Mouse (Mus musculus) lung, adult 2 months (tissue): ENCODE data around the gene 4930402H24Rik. TPM values are rescaled to one million over a fixed set of nuclear protein-coding genes. Genes with fewer than 3 reads are reported as not detected.

ENCODE experiments used
- DNase-seq: peaks from one replicate; pipeline ENCODE4 v3.0.0; 2022
- H3K4me1 ChIP-seq: fragments of 200-500 bp; 2 replicates; pipeline ENCODE4 v1.6.1; 2011; ENCODE audit warnings: low read length; ENCODE audit not compliant: control insufficient read depth, insufficient read depth
- H3K4me3 ChIP-seq: fragments of 200-500 bp; replicated peaks from 2 replicates; pipeline ENCODE3; 2011; ENCODE audit warnings: low read depth, mild to moderate bottlenecking, control low read depth, low read length; ENCODE audit errors: extremely low read depth
- CTCF ChIP-seq: fragments of 200-500 bp; IDR thresholded peaks from 2 replicates; pipeline ENCODE4 v1.5.1; 2011; ENCODE audit warnings: mild to moderate bottlenecking, low read length, control low read depth; ENCODE audit not compliant: insufficient read depth
- POLR2A ChIP-seq: fragments of 200-500 bp; IDR thresholded peaks from 2 replicates; pipeline ENCODE4 v1.6.1; 2011; ENCODE audit warnings: low read depth, mild to moderate bottlenecking, control low read depth, low read length, borderline replicate concordance; ENCODE audit errors: extremely low read depth
- WGBS: fragments of 180-500 bp; shearing (Covaris S2); methylation state at CpG from one replicate; pipeline ENCODE4 v1.1.7; 2018; 5-methylcytosine and 5-hydroxymethylcytosine counted together
- polyA plus RNA-seq: library from polyadenylated mRNA; depleted of rRNA; stranded (reverse); fragments of >200 nt; gene quantifications from 2 replicates; pipeline ENCODE4 v1.2.3, GENCODE M21; 2012; rRNA removed

Gene 4930402H24Rik
- 51.6 and 55.9 TPM in 2 replicates for polyA plus RNA-seq

DNA sequence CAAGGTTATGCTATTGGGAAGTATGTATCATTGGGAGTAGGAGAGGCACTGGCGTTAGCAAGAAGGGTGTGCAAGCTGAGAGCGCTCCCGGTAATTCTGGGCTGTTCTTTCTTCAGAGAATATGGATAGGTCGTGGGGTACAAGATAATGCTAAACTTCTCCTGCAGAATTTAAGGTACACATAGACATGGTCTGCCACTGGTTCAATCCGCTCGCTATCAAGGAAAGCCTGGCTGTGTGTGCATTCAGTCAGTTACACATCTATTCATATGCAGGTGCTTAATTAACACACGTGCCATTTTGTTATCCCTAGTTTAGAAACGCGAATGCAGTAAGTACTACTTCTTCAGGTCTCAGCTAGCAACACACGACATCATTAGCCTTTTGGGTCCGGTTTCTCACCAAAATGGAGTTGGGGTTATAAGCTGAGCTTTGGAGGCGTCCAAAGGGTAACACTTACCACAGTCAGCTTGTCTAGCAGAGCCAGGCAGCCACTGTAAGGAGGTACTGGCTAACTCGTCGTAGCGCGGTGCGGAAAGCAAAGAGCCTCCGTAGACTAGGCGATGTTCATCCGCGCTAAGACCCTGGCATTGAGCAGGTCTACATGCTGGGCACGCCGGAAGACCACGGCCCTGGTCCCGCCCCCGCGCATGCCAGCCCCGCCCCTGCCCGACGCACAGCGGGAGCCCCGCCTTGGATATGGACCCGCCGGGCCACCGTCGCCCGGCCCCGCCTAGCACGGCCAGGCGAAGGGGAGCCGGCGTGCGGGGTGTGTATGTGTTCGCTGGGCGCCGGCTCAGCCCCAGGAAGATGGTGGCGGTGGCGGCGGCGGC, at the start of gene 4930402H24Rik, which contains the start of gene Atrn:
Gene 4930402H24Rik, minus strand, starts transcription at position 656 of the 833 bp plus-strand sequence.
Gene Atrn, plus strand, starts transcription at position 745 of the 833 bp plus-strand sequence.
- TF ChIP-seq CTCF, result no peak
- TF ChIP-seq POLR2A, result peak; percentile 81; the same call in 1 of the 2 replicates
- H3K4me3 ChIP-seq, result peak within 1 kb of the TSS; percentile 100
- DNase-seq, result peak; percentile 89
- 4% methylated on average over 50 of the region's 50 CpGs for WGBS
- peaks cover 5% of the 10 kb centered on the region; the same call in 1 of the 2 replicates for H3K4me1 ChIP-seq

DNA sequence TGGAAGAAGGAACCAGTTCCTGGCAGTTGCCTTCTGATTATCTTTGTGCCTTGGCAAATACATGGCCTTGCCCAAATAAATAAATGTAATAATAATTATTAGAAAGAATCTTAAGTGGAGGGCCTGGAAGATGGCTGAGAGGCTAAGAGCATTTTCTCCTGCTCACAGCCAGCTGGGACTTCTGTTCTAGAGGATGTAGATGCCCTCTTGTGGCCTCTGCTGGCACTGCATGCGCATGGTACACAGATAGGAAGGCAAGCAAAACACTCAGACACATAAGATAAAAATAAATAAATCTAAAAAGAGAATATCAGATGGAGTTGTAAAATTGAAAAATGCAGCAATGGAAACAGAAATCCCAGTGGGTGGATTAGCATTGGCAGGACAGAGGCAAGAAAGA, 44.3 kb upstream of the 4930402H24Rik start:
- Histone ChIP-seq H3K4me1 (no peaks in the 10 kb centered on the region), H3K4me3 (no peak overlapping the region)
- TF ChIP-seq CTCF (peak; percentile 98), POLR2A (no peak)
- 0% methylated on average over 1 of the region's 1 CpGs for whole genome bisulfite sequencing
- peak; percentile 82 for DNase-seq

DNA sequence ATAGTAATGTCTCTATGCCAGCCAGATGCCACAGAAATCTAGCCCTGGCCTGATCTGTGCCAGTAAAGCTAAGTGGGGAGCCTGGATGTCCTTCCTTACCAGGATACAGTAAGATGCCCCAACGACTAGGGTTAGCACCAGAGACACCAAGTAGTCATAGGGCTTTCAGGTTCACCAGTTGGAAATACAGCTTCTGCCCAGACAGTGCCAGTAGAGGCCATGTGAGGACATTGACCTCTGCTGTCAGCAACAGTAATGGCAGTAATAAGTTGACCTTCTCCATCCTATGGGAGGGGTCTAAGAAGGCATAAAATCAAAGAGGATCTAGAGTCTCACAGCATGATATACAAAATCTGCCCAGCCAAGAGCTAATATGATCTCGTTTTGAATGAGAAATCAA, 43.6 kb upstream of the 4930402H24Rik start:
- DNase-seq, result no peak

DNA sequence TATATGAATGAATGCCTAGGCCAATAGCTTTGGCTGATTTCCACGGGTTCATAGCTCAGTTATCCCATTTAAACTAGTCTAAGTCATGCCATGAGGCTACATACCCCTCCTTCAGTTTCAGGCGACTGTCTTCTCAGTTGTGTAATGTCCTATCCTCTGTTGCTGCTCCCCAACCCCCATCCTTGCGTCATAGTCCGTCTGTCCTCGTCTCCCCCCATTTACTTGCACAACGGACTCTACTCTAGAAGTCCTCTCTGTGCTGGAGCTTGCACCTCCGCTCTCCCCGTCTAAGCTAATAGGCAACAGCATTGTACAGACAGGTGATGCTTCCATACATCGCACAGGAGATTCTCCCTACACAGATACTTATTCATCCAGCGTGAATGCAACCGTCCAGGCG, 26.7 kb upstream of the 4930402H24Rik start:
- TF ChIP-seq CTCF (no peak), POLR2A (no peak)
- WGBS, result 78% methylated on average over 12 of the region's 12 CpGs
- H3K4me1 ChIP-seq, result no peaks in the 10 kb centered on the region
- DNase-seq, result no peak
- H3K4me3 ChIP-seq, result no peak overlapping the region

More for the DNA sequence above, 43.6 kb upstream of the 4930402H24Rik start:
- no peak for TF ChIP-seq POLR2A
- TF ChIP-seq CTCF, result no peak
- H3K4me1 ChIP-seq, result no peaks in the 10 kb centered on the region
- H3K4me3 ChIP-seq, result no peak overlapping the region
- 80% methylated on average over 2 of the region's 2 CpGs for WGBS

DNA sequence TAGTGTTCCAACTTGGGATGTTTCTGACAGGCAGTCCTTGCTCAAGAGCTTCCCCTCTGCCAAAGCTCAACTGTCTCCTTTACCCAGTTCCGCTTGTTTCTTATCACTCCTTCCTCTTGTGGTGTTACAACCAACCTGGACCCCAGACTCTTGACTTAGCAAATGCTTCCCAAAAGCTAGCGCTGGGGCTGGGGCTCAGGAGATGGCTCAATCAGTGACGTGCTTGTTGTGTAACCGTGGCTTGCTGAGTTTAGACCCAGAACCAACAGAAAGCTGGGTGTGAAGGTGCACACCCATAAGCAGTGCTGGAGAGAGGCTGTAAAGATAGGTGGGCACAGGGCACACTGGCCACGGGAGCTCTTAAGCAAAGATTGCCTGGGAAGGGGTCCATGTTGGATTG, 23.8 kb upstream of the 4930402H24Rik start:
- TF ChIP-seq POLR2A (no peak), CTCF (no peak)
- WGBS, result 82% methylated on average over 5 of the region's 5 CpGs
- Histone ChIP-seq H3K4me1 (no peaks in the 10 kb centered on the region), H3K4me3 (no peak overlapping the region)
- no peak for DNase-seq

DNA sequence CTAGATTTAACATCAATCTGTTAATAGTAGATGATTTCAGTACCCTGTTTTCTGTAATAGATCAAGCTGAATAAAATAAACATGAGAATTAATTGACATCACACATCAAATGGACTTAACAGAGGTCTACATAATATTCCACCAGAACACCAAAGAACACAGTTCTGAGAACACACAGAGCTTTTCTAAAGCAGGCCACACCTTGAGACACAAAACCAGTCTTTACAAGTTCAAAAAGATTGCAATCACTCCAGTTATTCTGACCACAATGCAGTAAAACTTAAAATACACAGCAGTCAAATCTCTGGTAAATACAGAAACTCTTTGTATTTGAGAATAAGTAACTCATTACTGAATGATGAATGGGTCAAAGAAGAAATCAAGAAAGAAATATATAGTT, 22.3 kb upstream of the 4930402H24Rik start:
- TF ChIP-seq CTCF, result no peak
- no peak for TF ChIP-seq POLR2A
- Histone ChIP-seq H3K4me3 (no peak overlapping the region), H3K4me1 (no peaks in the 10 kb centered on the region)
- no peak for DNase-seq

DNA sequence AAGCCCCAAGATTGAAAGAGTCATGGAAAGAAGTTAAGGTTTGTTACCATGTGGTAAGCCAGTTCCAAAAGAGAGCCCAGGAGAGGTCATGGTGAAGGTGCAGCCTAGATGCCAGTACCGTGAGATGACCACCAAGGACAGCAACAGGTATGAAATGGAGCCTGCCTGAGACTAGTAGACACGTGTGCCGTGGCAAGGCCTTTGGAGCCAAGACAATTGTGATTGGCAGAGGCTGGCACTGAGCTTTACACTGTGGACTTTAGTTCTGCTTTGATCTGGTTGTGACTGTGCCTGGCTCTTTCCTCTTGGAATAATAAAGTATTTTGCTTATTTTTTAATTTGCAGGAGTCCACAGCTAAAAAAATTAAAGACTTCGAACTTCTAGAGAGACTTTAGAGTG, 21.8 kb upstream of the 4930402H24Rik start:
- TF ChIP-seq POLR2A (no peak), CTCF (no peak)
- 86% methylated on average over 4 of the region's 4 CpGs for WGBS
- DNase-seq, result no peak
- Histone ChIP-seq H3K4me3 (no peak overlapping the region), H3K4me1 (no peaks in the 10 kb centered on the region)

DNA sequence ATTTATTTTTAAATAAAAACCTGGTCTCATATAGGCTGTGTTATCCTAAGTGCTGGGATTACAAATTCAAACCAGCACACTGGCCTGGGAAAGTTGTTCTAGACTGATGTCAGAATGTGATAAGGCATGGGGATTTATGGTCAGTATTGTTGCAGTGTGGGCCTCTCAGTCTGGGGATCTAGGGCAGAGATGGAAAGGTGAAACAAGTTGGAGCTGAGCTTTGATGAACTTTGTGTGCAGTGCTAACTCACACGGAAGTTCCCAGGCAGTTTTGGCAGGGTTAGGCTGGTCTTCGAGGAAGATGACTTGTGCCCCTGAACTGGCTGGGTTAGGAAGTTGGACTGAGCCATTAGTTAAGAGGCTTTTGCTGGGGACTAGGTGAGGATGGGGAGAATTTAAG, 18.7 kb upstream of the 4930402H24Rik start:
- no peak overlapping the region for H3K4me3 ChIP-seq
- 54% methylated on average over 2 of the region's 2 CpGs for WGBS
- no peaks in the 10 kb centered on the region for H3K4me1 ChIP-seq
- no peak for DNase-seq
- TF ChIP-seq CTCF, result no peak
- no peak for TF ChIP-seq POLR2A

DNA sequence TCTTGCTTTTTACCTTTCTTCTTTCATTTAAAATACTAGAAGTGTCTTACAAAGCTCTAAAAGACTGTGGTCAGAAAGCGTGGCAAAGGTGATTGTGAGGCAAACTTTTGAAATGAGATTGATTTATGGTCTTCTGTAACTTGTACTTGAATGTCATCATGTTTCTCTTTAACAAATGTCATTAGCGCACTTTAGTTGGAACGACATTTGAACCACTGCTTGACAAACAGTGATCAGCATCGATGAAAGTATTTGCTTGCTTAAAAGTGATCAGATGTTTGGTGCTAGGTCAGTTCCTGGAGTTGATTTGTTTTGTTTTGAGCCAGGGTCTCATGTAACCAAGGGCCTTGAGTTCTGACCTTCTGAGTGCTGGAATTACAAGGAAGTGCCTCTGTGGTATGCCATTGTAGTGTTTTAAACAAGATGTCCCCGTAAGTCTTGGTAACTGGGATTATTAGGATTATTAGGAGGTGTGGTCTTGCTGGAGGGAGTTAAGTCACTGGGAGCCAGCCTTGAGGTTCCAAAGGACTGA, 12.9 kb upstream of the 4930402H24Rik start:
- no peak for TF ChIP-seq CTCF
- no peak for TF ChIP-seq POLR2A
- 63% methylated on average over 5 of the region's 5 CpGs for whole genome bisulfite sequencing
- Histone ChIP-seq H3K4me3 (no peak overlapping the region), H3K4me1 (peaks cover 5% of the 10 kb centered on the region)
- DNase-seq, result no peak

DNA sequence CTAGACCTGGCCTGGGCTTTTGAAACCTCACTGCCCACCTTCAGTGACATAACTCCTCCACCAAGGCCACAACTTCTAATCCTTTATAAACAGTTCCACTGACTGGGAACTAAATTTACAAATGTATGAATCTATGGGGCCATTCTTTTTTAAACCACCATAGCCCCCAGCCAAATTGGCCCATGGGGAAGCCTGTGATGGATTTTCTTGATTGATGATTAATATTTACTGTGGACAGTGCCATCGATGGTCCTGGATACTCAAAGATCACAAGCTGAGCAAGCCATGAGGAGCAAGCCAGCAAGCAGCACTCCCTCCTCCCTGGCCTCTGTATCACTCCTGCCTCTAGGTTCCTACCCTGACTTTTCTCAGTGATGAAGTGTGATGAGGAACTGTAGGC, 11.5 kb upstream of the 4930402H24Rik start:
- 84% methylated on average over 1 of the region's 1 CpGs for WGBS
- no peak for TF ChIP-seq CTCF
- TF ChIP-seq POLR2A, result no peak
- H3K4me1 ChIP-seq, result peaks cover 5% of the 10 kb centered on the region
- no peak for DNase-seq
- no peak overlapping the region for H3K4me3 ChIP-seq
